Mouse (Mus musculus) forebrain, embryonic 12.5 days (tissue): ENCODE data around the gene Dcst2. TPM values are rescaled to one million over a fixed set of nuclear protein-coding genes. Genes with fewer than 3 reads are reported as not detected.

Source experiments
- ATAC-seq: fragments of 200-750 bp; cut with Nextera tagmentation; 2 replicates; pipeline ENCODE4 v1.8.0; 2017; ENCODE audit warnings: moderate TSS enrichment; ENCODE audit not compliant: low FRiP score
- H3K27ac ChIP-seq: fragments of 300-500 bp; sonication (generic); 2 replicates; pipeline ENCODE4 v1.5.1; 2016; ENCODE audit warnings: mild to moderate bottlenecking
- H3K27me3 ChIP-seq: fragments of 300-500 bp; sonication (generic); 2 replicates; pipeline ENCODE4 v1.6.1; 2016; ENCODE audit warnings: mild to moderate bottlenecking
- H3K36me3 ChIP-seq: fragments of 300-500 bp; sonication (generic); replicated peaks from 2 replicates; pipeline ENCODE4 v1.6.1; 2016; ENCODE audit warnings: mild to moderate bottlenecking
- H3K4me1 ChIP-seq: fragments of 300-500 bp; sonication (generic); 2 replicates; pipeline ENCODE4 v1.6.1; 2016
- H3K4me2 ChIP-seq: fragments of 300-500 bp; sonication (generic); 2 replicates; pipeline ENCODE4 v1.6.1; 2016; ENCODE audit warnings: mild to moderate bottlenecking, moderate library complexity
- H3K4me3 ChIP-seq: fragments of 300-500 bp; sonication (generic); replicated peaks from 2 replicates; pipeline ENCODE4 v1.5.1; 2016; ENCODE audit warnings: mild to moderate bottlenecking
- H3K9ac ChIP-seq: fragments of 300-500 bp; sonication (generic); 2 replicates; pipeline ENCODE4 v1.6.1; 2016; ENCODE audit warnings: mild to moderate bottlenecking
- H3K9me3 ChIP-seq: fragments of 300-500 bp; sonication (generic); 2 replicates; pipeline ENCODE4 v1.6.1; 2016
- WGBS: fragments of 180-500 bp; shearing (Covaris S2); methylation state at CpG from one replicate; pipeline ENCODE4 v1.1.7; 2016; 5-methylcytosine and 5-hydroxymethylcytosine counted together
- polyA plus RNA-seq: library from polyadenylated mRNA; unstranded; fragments of >200 nt; fragmentation: Nextera tagmentation; extraction: Ambion mirVana; gene quantifications from 2 replicates; pipeline ENCODE4 v1.2.1, GENCODE M21; 2016

The Dcst2 gene
- polyA plus RNA-seq, 1 experiment from 2014 or later = 0.13 TPM

DNA sequence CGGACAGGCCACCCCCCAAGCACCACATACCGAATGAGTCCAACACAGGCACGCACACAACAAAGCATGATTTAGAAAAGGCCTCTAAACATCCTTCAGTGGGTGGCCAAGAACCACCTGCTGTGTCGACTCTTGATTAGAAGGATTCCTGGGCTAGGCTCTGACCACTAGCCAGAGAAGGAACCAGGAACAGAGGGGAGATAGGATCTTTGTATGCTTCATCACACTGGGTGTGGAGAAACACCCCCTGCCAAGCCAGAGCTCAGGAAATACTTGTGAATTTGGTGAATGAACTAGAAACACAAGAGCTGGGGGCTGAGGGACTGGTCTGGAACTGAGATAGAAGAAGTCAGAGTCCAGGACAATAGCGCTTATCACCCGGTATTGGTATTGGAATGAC is 25.2 kb upstream of the Dcst2 start:
- no peak for ATAC-seq
- peak overlapping the region; percentile 70 for H3K4me2 ChIP-seq
- H3K36me3 ChIP-seq = peaks cover 24% of the 10 kb centered on the region
- H3K9ac ChIP-seq = peak overlapping the region; percentile 90
- H3K27ac ChIP-seq = peak overlapping the region; percentile 92
- peaks cover 64% of the 10 kb centered on the region for H3K4me1 ChIP-seq
- 3% methylated on average over 6 of the region's 6 CpGs for WGBS
- H3K27me3 ChIP-seq = no peaks in the 10 kb centered on the region
- H3K9me3 ChIP-seq = no peaks in the 10 kb centered on the region
- peak overlapping the region; percentile 84 for H3K4me3 ChIP-seq

DNA sequence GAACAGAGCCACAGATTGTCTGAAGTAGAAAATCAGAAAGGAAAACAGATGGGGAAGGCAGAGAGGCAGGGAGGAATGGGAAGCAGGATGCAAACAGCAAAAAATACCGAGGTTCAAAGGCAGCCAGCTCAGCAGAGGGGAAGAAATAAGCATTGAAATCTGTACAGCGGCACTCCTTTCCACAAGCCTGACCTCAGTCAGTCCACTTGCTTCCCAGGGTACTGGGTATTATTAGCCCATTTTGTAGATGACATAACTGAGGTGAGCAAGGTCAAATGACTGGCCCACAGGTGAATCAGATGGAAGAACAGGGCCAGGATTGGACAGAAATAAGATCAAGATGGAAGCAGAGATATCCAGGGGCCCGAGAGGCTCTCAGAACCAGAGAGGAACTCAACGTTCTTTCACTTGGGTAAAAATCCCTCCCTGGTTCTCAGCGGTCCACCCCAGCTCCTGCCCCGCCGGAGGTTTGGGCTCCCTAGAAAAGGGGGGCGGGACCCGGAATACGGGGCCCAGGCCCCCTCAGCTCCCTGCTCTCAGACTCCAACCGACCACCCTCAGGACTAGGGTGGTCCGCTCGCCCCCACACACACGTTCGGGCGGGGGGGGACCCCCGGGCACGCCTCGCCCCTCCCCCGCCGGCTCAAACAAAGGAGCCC is 24.6 kb upstream of the Dcst2 start:
- peak; percentile 47 for ATAC-seq
- Histone ChIP-seq H3K9ac (peak overlapping the region; percentile 90), H3K36me3 (peaks cover 24% of the 10 kb centered on the region), H3K27me3 (no peaks in the 10 kb centered on the region), H3K4me3 (peak overlapping the region; percentile 84), H3K27ac (peak overlapping the region; percentile 92), H3K9me3 (no peaks in the 10 kb centered on the region), H3K4me1 (peaks cover 57% of the 10 kb centered on the region), H3K4me2 (peak overlapping the region; percentile 70)
- 4% methylated on average over 20 of the region's 21 CpGs for WGBS

GRCm38 (mm10) chr3:89337721-89338578 is 23.8 kb upstream of the Dcst2 start, which contains the start of gene Efna4:
Gene Efna4 (minus strand): TSS chr3:89338028.
- peak; percentile 77 for ATAC-seq
- peak within 1 kb of the TSS; percentile 84 for H3K4me3 ChIP-seq
- H3K9me3 ChIP-seq = no peaks in the 10 kb centered on the region
- peaks cover 23% of the 10 kb centered on the region for H3K36me3 ChIP-seq
- peak within 1 kb of the TSS; percentile 70 for H3K4me2 ChIP-seq
- peaks cover 50% of the 10 kb centered on the region for H3K4me1 ChIP-seq
- H3K27ac ChIP-seq = peak within 1 kb of the TSS; percentile 92
- under 1% methylated on average over 44 of the region's 44 CpGs for WGBS
- peak within 1 kb of the TSS; percentile 90 for H3K9ac ChIP-seq
- H3K27me3 ChIP-seq = no peaks in the 10 kb centered on the region

GRCm38 (mm10) chr3:89339416-89339815 is 22.4 kb upstream of the Dcst2 start:
- Histone ChIP-seq H3K4me1 (peaks cover 45% of the 10 kb centered on the region), H3K9me3 (no peaks in the 10 kb centered on the region), H3K36me3 (peaks cover 9% of the 10 kb centered on the region), H3K4me3 (no peak overlapping the region), H3K27me3 (no peaks in the 10 kb centered on the region), H3K4me2 (peak overlapping the region; percentile 70; the same call in 1 of the 2 replicates), H3K27ac (no peak overlapping the region), H3K9ac (no peak overlapping the region)
- WGBS = 22% methylated on average over 8 of the region's 8 CpGs
- ATAC-seq = no peak

- Histone ChIP-seq H3K27ac (0 out of 2 replicates have a peak overlapping the region, but pooled peaks have one; percentile 19), H3K4me1 (peaks cover 45% of the 10 kb centered on the region), H3K9ac (no peak overlapping the region), H3K9me3 (no peaks in the 10 kb centered on the region), H3K4me2 (peak overlapping the region; percentile 57), H3K36me3 (no peaks in the 10 kb centered on the region; the same call in 1 of the 2 replicates), H3K27me3 (no peaks in the 10 kb centered on the region), H3K4me3 (peak overlapping the region; percentile 28)
- ATAC-seq = peak; percentile 15
- WGBS = 3% methylated on average over 11 of the region's 11 CpGs
Observed at GRCm38 (mm10) chr3:89340465-89340864, 21.3 kb upstream of the Dcst2 start.

DNA sequence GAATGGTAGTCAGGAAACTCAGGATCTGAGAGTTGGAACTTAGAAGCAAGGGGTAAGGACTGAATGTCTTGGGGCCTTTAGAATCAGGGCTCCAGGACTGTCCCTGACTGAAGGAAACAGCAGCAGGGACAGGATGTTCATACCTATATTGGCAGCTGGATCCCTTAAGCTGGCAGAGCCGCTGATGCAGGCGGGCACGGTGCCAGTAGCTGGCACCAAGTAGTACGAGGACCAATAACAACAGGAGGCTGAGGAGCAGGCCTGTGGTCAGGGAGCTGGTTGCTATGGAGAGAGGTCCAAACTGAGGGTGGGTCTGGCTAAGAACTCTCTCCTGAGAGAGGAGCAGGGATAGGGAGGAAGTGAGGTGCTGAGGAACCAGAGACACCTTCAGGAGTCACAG is 20.0 kb upstream of the Dcst2 start:
- no peak for ATAC-seq
- H3K27me3 ChIP-seq = no peaks in the 10 kb centered on the region
- H3K9ac ChIP-seq = no peak overlapping the region
- H3K36me3 ChIP-seq = no peaks in the 10 kb centered on the region; the same call in 1 of the 2 replicates
- H3K9me3 ChIP-seq = no peaks in the 10 kb centered on the region
- 88% methylated on average over 4 of the region's 4 CpGs for WGBS
- H3K4me3 ChIP-seq = no peak overlapping the region
- peaks cover 32% of the 10 kb centered on the region for H3K4me1 ChIP-seq
- no peak overlapping the region for H3K4me2 ChIP-seq
- no peak overlapping the region for H3K27ac ChIP-seq

- H3K36me3 ChIP-seq = no peaks in the 10 kb centered on the region; the same call in 1 of the 2 replicates
- H3K4me1 ChIP-seq = peaks cover 26% of the 10 kb centered on the region
- H3K9me3 ChIP-seq = no peaks in the 10 kb centered on the region
- H3K27me3 ChIP-seq = peaks cover 6% of the 10 kb centered on the region
- no peak overlapping the region for H3K27ac ChIP-seq
- WGBS = 88% methylated on average over 7 of the region's 7 CpGs
- H3K4me2 ChIP-seq = no peak overlapping the region
- ATAC-seq = no peak
- peak overlapping the region; percentile 13; the same call in 1 of the 2 replicates for H3K9ac ChIP-seq
- H3K4me3 ChIP-seq = no peak overlapping the region
Observed at GRCm38 (mm10) chr3:89343279-89343678, 18.5 kb upstream of the Dcst2 start.

GRCm38 (mm10) chr3:89346815-89347540 is 14.8 kb upstream of the Dcst2 start:
- Histone ChIP-seq H3K36me3 (no peaks in the 10 kb centered on the region; the same call in 1 of the 2 replicates), H3K9me3 (no peaks in the 10 kb centered on the region), H3K4me3 (no peak overlapping the region), H3K4me1 (peaks cover 19% of the 10 kb centered on the region), H3K27ac (no peak overlapping the region), H3K9ac (no peak overlapping the region), H3K27me3 (peaks cover 29% of the 10 kb centered on the region), H3K4me2 (no peak overlapping the region)
- 84% methylated on average over 10 of the region's 10 CpGs for WGBS
- ATAC-seq = no peak

DNA sequence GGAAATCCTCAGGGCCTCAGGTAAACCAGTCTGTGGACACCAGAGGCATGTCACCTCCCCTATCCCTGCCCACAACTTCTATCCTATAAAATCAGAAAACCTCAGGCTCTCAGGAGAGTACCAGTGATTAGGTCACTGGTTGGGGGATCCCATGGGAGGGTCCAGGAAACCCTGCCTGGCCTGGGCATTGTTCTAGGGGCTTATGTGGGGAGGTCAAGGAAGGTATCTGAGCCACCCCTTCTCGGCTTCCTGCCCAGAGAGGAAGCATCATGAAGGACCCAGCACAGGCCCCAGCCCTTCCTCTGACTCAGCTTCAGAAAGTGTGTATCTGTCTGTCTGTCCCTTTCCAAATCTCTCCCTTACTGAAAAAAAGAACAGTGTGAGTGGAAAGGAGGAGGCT is 13.9 kb upstream of the Dcst2 start:
- Histone ChIP-seq H3K36me3 (no peaks in the 10 kb centered on the region; the same call in 1 of the 2 replicates), H3K4me3 (no peak overlapping the region), H3K4me2 (0 out of 2 replicates have a peak overlapping the region, but pooled peaks have one; percentile 91), H3K27me3 (peaks cover 37% of the 10 kb centered on the region), H3K4me1 (peaks cover 19% of the 10 kb centered on the region), H3K9ac (no peak overlapping the region), H3K27ac (no peak overlapping the region), H3K9me3 (no peaks in the 10 kb centered on the region)
- ATAC-seq = no peak
- 37% methylated on average over 1 of the region's 1 CpGs for WGBS

GRCm38 (mm10) chr3:89348911-89349868 is 12.6 kb upstream of the Dcst2 start:
- H3K4me3 ChIP-seq = peak overlapping the region; percentile 62
- no peaks in the 10 kb centered on the region; the same call in 1 of the 2 replicates for H3K36me3 ChIP-seq
- peaks cover 44% of the 10 kb centered on the region for H3K27me3 ChIP-seq
- H3K4me1 ChIP-seq = peaks cover 19% of the 10 kb centered on the region
- peak overlapping the region; percentile 59 for H3K9ac ChIP-seq
- H3K4me2 ChIP-seq = peak overlapping the region; percentile 91
- no peaks in the 10 kb centered on the region for H3K9me3 ChIP-seq
- H3K27ac ChIP-seq = peak overlapping the region; percentile 46; the same call in 1 of the 2 replicates
- peak; percentile 34 for ATAC-seq
- WGBS = 1% methylated on average over 38 of the region's 38 CpGs
